Mouse (Mus musculus) liver, adult 2 months (tissue): Measurements from ENCODE around the gene Ankrd24. TPM values are rescaled to one million over a fixed set of nuclear protein-coding genes. Genes with fewer than 3 reads are reported as not detected.

Source experiments
- DNase-seq: peaks from one replicate; pipeline ENCODE4 v3.0.0-alpha.2; 2011; ENCODE audit warnings: low read depth, low spot score; ENCODE audit errors: extremely low read depth
- H3K27ac ChIP-seq: fragments of 200-500 bp; replicated peaks from 2 replicates; pipeline ENCODE4 v1.5.1; 2012; ENCODE audit warnings: low read depth, mild to moderate bottlenecking, control low read depth, inconsistent platforms, low read length; ENCODE audit not compliant: insufficient read depth
- H3K27me3 ChIP-seq: fragments of 200-500 bp; 2 replicates; pipeline ENCODE4 v1.6.1; 2012; ENCODE audit warnings: mild to moderate bottlenecking, moderate library complexity, low read length, inconsistent platforms; ENCODE audit not compliant: control insufficient read depth, insufficient read depth
- H3K36me3 ChIP-seq: fragments of 200-500 bp; 2 replicates; pipeline ENCODE4 v1.6.1; 2012; ENCODE audit warnings: low read length, inconsistent platforms; ENCODE audit not compliant: control insufficient read depth, insufficient read depth
- H3K4me1 ChIP-seq: fragments of 200-500 bp; 2 replicates; pipeline ENCODE4 v1.6.1; 2011; ENCODE audit warnings: low read length; ENCODE audit not compliant: control insufficient read depth, insufficient read depth
- H3K4me3 ChIP-seq: fragments of 200-500 bp; 2 replicates; pipeline ENCODE4 v1.5.1; 2011; ENCODE audit warnings: low read depth, mild to moderate bottlenecking, control low read depth, low read length, moderate library complexity; ENCODE audit not compliant: insufficient read depth
- H3K79me2 ChIP-seq: fragments of 200-500 bp; 2 replicates; pipeline ENCODE4 v1.6.1; 2012; ENCODE audit warnings: inconsistent platforms, mild to moderate bottlenecking, low read length, moderate library complexity; ENCODE audit not compliant: control insufficient read depth, insufficient read depth
- H3K9ac ChIP-seq: fragments of 200-500 bp; 2 replicates; pipeline ENCODE4 v1.6.1; 2012; ENCODE audit warnings: low read depth, mild to moderate bottlenecking, control low read depth, inconsistent platforms, low read length
- CTCF ChIP-seq: fragments of 200-500 bp; IDR thresholded peaks from 2 replicates; pipeline ENCODE4 v1.5.1; 2011; ENCODE audit warnings: low read depth, low read length, control low read depth
- POLR2A ChIP-seq: fragments of 200-500 bp; IDR thresholded peaks from 2 replicates; pipeline ENCODE4 v1.6.1; 2011; ENCODE audit warnings: low read length, control low read depth; ENCODE audit not compliant: insufficient read depth; ENCODE audit errors: extremely low read depth
- WGBS: fragments of 180-500 bp; shearing (Covaris S2); methylation state at CpG from one replicate; pipeline ENCODE4 v1.1.7; 2018; 5-methylcytosine and 5-hydroxymethylcytosine counted together
- polyA plus RNA-seq: library from polyadenylated mRNA; depleted of rRNA; stranded (reverse); fragments of >200 nt; gene quantifications from 2 replicates; pipeline ENCODE4 v1.2.3, GENCODE M21; 2012
- total RNA-seq: library from RNA; depleted of rRNA; stranded (reverse); fragments of >200 nt; gene quantifications from 2 replicates; pipeline ENCODE4 v1.2.3, GENCODE M21; 2014

The Ankrd24 gene
- total and polyA plus RNA-seq, 2 experiments = 6.6 to 19.5 TPM

- Histone ChIP-seq H3K27me3 (no peaks in the 10 kb centered on the region), H3K9ac (peak overlapping the region; percentile 82; the same call in 1 of the 2 replicates), H3K79me2 (no peaks in the 10 kb centered on the region), H3K4me3 (peak overlapping the region; percentile 84), H3K4me1 (peaks cover 3% of the 10 kb centered on the region; the same call in 1 of the 2 replicates), H3K27ac (no peak overlapping the region), H3K36me3 (no peaks in the 10 kb centered on the region)
- 84% methylated on average over 22 of the region's 22 CpGs for WGBS
- DNase-seq = no peak
- no peak for TF ChIP-seq POLR2A
- TF ChIP-seq CTCF = no peak
Observed at GRCm38 (mm10) chr10:81626101-81626993, 2.0 kb upstream of the Ankrd24 start.

- WGBS = 5% methylated on average over 40 of the region's 40 CpGs
- Histone ChIP-seq H3K79me2 (no peaks in the 10 kb centered on the region), H3K9ac (peak within 1 kb of the TSS; percentile 82), H3K27ac (peak within 1 kb of the TSS; percentile 65), H3K4me1 (peaks cover 3% of the 10 kb centered on the region; the same call in 1 of the 2 replicates), H3K27me3 (no peaks in the 10 kb centered on the region), H3K36me3 (no peaks in the 10 kb centered on the region), H3K4me3 (peak within 1 kb of the TSS; percentile 84)
- TF ChIP-seq CTCF = no peak
- TF ChIP-seq POLR2A = no peak; the same call in 1 of the 2 replicates
- DNase-seq = peak; percentile 83
Observed at GRCm38 (mm10) chr10:81626994-81627835, 1.1 kb upstream of the Ankrd24 start, which contains the start of gene Sirt6. TSS of gene Sirt6 (minus strand) at chr10:81627797.

DNA sequence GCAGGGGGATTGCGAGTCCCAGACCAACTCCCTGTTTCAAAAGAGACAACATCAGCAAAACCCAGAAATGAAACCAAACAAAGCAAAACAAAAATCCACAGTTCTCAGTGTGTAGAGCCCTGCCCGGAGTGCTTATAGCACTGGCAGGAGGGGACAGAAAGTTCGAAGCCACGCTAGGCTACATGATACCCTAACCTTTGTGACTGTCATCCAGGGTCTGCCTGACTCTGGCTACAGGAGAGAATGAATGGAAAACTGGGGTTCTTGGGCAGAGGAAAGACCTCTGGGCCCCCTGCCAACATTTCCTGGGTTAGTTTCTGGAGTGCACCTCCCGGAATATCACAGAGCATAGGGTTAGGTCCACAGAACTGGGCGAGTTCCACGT lies 512 bp upstream of the Ankrd24 start:
- Histone ChIP-seq H3K79me2 (no peaks in the 10 kb centered on the region), H3K9ac (peak overlapping the region; percentile 52), H3K27me3 (no peaks in the 10 kb centered on the region), H3K4me3 (peak overlapping the region; percentile 84), H3K4me1 (peaks cover 3% of the 10 kb centered on the region; the same call in 1 of the 2 replicates), H3K27ac (peak overlapping the region; percentile 62), H3K36me3 (no peaks in the 10 kb centered on the region)
- DNase-seq = no peak
- no peak for TF ChIP-seq CTCF
- no peak for TF ChIP-seq POLR2A
- WGBS = 36% methylated on average over 7 of the region's 7 CpGs

DNA sequence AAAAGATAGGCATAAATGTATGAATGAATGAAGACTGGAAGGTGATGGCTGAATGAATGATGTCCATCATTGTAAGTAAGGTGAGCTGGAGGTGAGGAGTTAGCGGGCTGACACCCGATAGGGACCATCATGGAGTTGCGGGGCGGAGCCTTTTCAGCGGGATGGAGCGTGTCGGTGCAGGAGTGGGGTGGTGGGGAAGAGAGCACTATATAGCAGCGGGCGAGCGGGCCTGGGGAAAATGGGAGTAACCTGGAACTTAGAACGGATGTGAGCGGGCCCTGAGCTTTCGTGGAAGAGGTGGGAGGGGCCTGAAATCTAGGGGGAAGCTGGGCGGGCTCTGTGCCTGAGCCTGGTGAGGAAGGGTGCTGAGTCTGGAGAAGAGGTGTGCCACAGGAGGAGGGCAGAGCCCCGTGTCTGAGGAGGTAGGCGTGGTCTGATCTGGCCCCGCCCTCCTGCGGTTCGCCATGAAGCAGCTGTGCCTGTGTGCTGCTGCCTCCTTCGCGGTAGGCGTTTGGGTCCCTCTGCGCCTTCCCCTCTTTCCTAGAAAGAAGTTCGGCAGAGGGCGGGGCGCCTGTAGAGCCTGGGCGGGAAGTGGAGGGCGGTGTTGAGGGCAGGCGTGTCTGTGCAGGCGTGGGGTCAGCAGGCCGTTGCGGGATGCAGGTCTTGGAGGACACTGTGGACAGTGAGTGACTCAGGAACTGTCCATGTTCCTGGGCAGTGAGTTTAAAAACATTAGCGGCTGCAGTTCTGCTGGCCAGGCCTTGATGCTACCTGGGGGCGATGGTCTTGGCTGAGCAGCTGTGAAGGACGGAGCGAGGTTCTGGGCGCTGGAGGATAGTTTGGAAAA lies 5.1 kb downstream of the Ankrd24 start:
- H3K4me3 ChIP-seq = peak overlapping the region; percentile 34; the same call in 1 of the 2 replicates
- no peaks in the 10 kb centered on the region for H3K79me2 ChIP-seq
- H3K27ac ChIP-seq = no peak overlapping the region
- no peak for TF ChIP-seq POLR2A
- no peak for TF ChIP-seq CTCF
- peak overlapping the region; percentile 0; the same call in 1 of the 2 replicates for H3K9ac ChIP-seq
- DNase-seq = peak; percentile 50
- H3K27me3 ChIP-seq = no peaks in the 10 kb centered on the region
- 9% methylated on average over 37 of the region's 37 CpGs for WGBS
- no peaks in the 10 kb centered on the region for H3K4me1 ChIP-seq
- no peaks in the 10 kb centered on the region for H3K36me3 ChIP-seq

DNA sequence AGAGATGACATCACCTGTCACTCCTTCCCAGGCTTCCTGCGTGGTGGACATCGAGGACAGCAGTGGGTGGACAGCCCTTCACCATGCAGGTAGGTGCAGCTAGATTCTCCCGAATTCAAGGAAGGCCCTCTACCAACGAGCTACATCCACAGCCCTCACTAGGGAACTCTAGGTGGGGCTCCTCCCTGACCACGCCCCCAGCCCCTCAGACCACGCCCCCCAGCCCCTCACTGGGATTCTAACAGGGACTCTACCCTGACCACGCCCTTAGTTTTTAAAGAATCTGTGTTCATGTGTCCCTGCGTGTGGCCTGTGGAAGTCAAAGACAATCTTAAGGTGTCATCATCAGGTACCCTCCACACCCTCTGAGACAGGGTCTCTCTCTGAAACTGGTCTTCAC lies 8.0 kb downstream of the Ankrd24 start:
- no peak for TF ChIP-seq CTCF
- no peak for TF ChIP-seq POLR2A
- Histone ChIP-seq H3K4me1 (no peaks in the 10 kb centered on the region), H3K9ac (no peak overlapping the region), H3K79me2 (no peaks in the 10 kb centered on the region), H3K36me3 (no peaks in the 10 kb centered on the region), H3K4me3 (no peak overlapping the region), H3K27me3 (no peaks in the 10 kb centered on the region), H3K27ac (no peak overlapping the region)
- no peak for DNase-seq
- 32% methylated on average over 8 of the region's 8 CpGs for WGBS
